In genomic region chr12:15811682-15812081, GRCm38 (mm10) we compare ENCODE assay signal across 7 mouse cellular contexts. TPM values are rescaled to one million over a fixed set of nuclear protein-coding genes. Genes with fewer than 3 reads are reported as not detected.
DNase-seq lines count a peak whose midpoint lies in the region; ATAC-seq and TF ChIP-seq lines count a peak whose summit lies in the region.

No protein-coding gene starts in this region.

- TF ChIP-seq POLR2A in MEL (IDR thresholded peaks at IDR 0.05; ENCODE audit: control insufficient read depth in 1 of 2, insufficient read depth in 1 of 2, low read depth in 1 of 2, low read length in 2 of 2, poor library complexity in 1 of 2): no peak
- no peak for TF ChIP-seq POLR2A in cortical plate, adult 2 months (IDR thresholded peaks at IDR 0.05; ENCODE audit: extremely low read depth, insufficient read depth, low read length)

- H3K4me2 ChIP-seq in heart, postnatal 0 days (ENCODE audit: low read depth, low read length): peak overlapping the region; percentile 77
- peak overlapping the region; percentile 68 for H3K4me2 ChIP-seq in neural tube, embryonic 11.5 days (ENCODE audit: low read depth)

- no peak overlapping the region; the same call in 1 of the 2 replicates for H3K9ac ChIP-seq in MEL (ENCODE audit: control insufficient read depth, low read depth, low read length, poor library complexity, severe bottlenecking)
- peak overlapping the region; percentile 95 for H3K9ac ChIP-seq in heart, postnatal 0 days (replicated peaks; ENCODE audit: low read depth, low read length)
- H3K9ac ChIP-seq in neural tube, embryonic 11.5 days (ENCODE audit: low read length): no peak overlapping the region

- WGBS in heart, postnatal 0 days: 14% methylated on average over 4 of the region's 4 CpGs
- 14% methylated on average over 4 of the region's 4 CpGs for WGBS in neural tube, embryonic 11.5 days

- peak; percentile 22 for DNase-seq in MEL (ENCODE audit: low read depth, low spot score)
- peak; percentile 54 for DNase-seq in heart, postnatal 0 days (ENCODE audit: low spot score)
- peak; percentile 50 to 55 for DNase-seq in kidney, postnatal 36 days
- DNase-seq in neural tube, embryonic 11.5 days (ENCODE audit: low spot score): peak; percentile 79
- DNase-seq in spleen, postnatal 4 days (ENCODE audit: low spot score in 2 of 2): no peak
- no peak for DNase-seq in cerebellum, postnatal 10 days

- no peaks in the 10 kb centered on the region for H3K27me3 ChIP-seq in MEL (ENCODE audit: control insufficient read depth in 1 of 2, insufficient read depth in 2 of 2, low read length in 2 of 2)
- no peaks in the 10 kb centered on the region for H3K27me3 ChIP-seq in heart, postnatal 0 days (ENCODE audit: control insufficient read depth, insufficient read depth, low read length)
- H3K27me3 ChIP-seq in neural tube, embryonic 11.5 days (ENCODE audit: control insufficient read depth, insufficient read depth, low read length): no peaks in the 10 kb centered on the region

- TF ChIP-seq RAD21 in MEL (IDR thresholded peaks at IDR 0.05; ENCODE audit: low read depth, low read length): no peak

- TF ChIP-seq CTCF in MEL (IDR thresholded peaks at IDR 0.05 in 2 of 3, conservative IDR thresholded peaks at IDR 0.05 in 1 of 3; ENCODE audit: control insufficient read depth in 1 of 3, insufficient read depth in 1 of 3, low read depth in 2 of 3, low read length in 3 of 3, poor library complexity in 1 of 3, severe bottlenecking in 1 of 3): no peak
- TF ChIP-seq CTCF in cortical plate, adult 2 months (IDR thresholded peaks at IDR 0.05; ENCODE audit: extremely low read depth, insufficient read depth, low read length): no peak
- TF ChIP-seq CTCF in heart, postnatal 0 days (IDR thresholded peaks at IDR 0.05; ENCODE audit: low read depth): no peak

- H3K36me3 ChIP-seq in MEL (ENCODE audit: control insufficient read depth in 1 of 2, insufficient read depth in 2 of 2, low read length in 2 of 2): peaks cover 11 to 12% of the 10 kb centered on the region in 2 experiments
- peaks cover 37% of the 10 kb centered on the region for H3K36me3 ChIP-seq in heart, postnatal 0 days (replicated peaks; ENCODE audit: control insufficient read depth, insufficient read depth, low read length)
- H3K36me3 ChIP-seq in neural tube, embryonic 11.5 days (ENCODE audit: control insufficient read depth, insufficient read depth, low read length): peaks cover 4% of the 10 kb centered on the region; the same call in 1 of the 2 replicates

- peaks cover 62% of the 10 kb centered on the region for H3K79me2 ChIP-seq in MEL (ENCODE audit: control insufficient read depth, insufficient read depth, low read length, poor library complexity)

- H3K4me1 ChIP-seq in MEL (ENCODE audit: control insufficient read depth in 1 of 2, insufficient read depth in 2 of 2, low read length in 2 of 2): peaks cover 0 to 12% of the 10 kb centered on the region in 2 experiments
- H3K4me1 ChIP-seq in cortical plate, adult 2 months (ENCODE audit: control insufficient read depth, insufficient read depth, low read length): peaks cover 13% of the 10 kb centered on the region
- peaks cover 42% of the 10 kb centered on the region for H3K4me1 ChIP-seq in heart, postnatal 0 days (ENCODE audit: control insufficient read depth, insufficient read depth)
- peaks cover 8% of the 10 kb centered on the region; the same call in 1 of the 2 replicates for H3K4me1 ChIP-seq in neural tube, embryonic 11.5 days (ENCODE audit: control insufficient read depth, insufficient read depth, low read length)

- no peak for TF ChIP-seq EP300 in MEL (IDR thresholded peaks at IDR 0.05; ENCODE audit: low read depth in 1 of 2, low read length in 2 of 2)
- TF ChIP-seq EP300 in heart, postnatal 0 days (IDR thresholded peaks at IDR 0.05; ENCODE audit: low read depth): no peak

- no peak overlapping the region for H3K27ac ChIP-seq in MEL (ENCODE audit: control insufficient read depth, low read depth, low read length)
- peak overlapping the region; percentile 89; the same call in 1 of the 2 replicates for H3K27ac ChIP-seq in cortical plate, adult 2 months (ENCODE audit: insufficient read depth, low read length)
- H3K27ac ChIP-seq in heart, postnatal 0 days (ENCODE audit: low read depth): peak overlapping the region; percentile 100
- H3K27ac ChIP-seq in neural tube, embryonic 11.5 days (ENCODE audit: low read depth, low read length): 0 out of 2 replicates have a peak overlapping the region, but pooled peaks have one; percentile 39

- ATAC-seq in heart, postnatal 0 days (ENCODE audit: insufficient read depth, low read depth): no peak
- ATAC-seq in neural tube, embryonic 11.5 days (ENCODE audit: insufficient read depth, low FRiP score, low TSS enrichment): peak; percentile 26

- H3K9me3 ChIP-seq in MEL (replicated peaks; ENCODE audit: insufficient read depth, low read length): no peaks in the 10 kb centered on the region
- no peaks in the 10 kb centered on the region for H3K9me3 ChIP-seq in heart, postnatal 0 days (replicated peaks; ENCODE audit: control insufficient read depth, low read length)
- H3K9me3 ChIP-seq in neural tube, embryonic 11.5 days (ENCODE audit: control insufficient read depth, low read length): no peaks in the 10 kb centered on the region

- H3K4me3 ChIP-seq in MEL (ENCODE audit: control insufficient read depth in 1 of 2, insufficient read depth in 1 of 2, low read depth in 2 of 2, low read length in 2 of 2): peak overlapping the region; percentile 45 to 97; a peak in 3 of 4 replicates
- peak overlapping the region; percentile 98 for H3K4me3 ChIP-seq in cortical plate, adult 2 months (ENCODE audit: insufficient read depth, low read length)
- peak overlapping the region; percentile 81 for H3K4me3 ChIP-seq in heart, postnatal 0 days (ENCODE audit: low read depth, low read length)
- H3K4me3 ChIP-seq in neural tube, embryonic 11.5 days (ENCODE audit: low read depth, low read length): peak overlapping the region; percentile 90

TF ChIP-seq in MEL, 35 proteins besides CTCF, POLR2A, EP300 and RAD21:
- TF ChIP-seq MAFK (IDR thresholded peaks at IDR 0.05; ENCODE audit: borderline replicate concordance, low read depth, low read length) (no peak), ZMIZ1 (IDR thresholded peaks at IDR 0.05; ENCODE audit: low read depth, low read length) (no peak), TCF12 (IDR thresholded peaks at IDR 0.05; ENCODE audit: low read depth, low read length) (no peak), SIN3A (IDR thresholded peaks at IDR 0.05; ENCODE audit: low read length) (peak; percentile 2; the same call in 1 of the 2 replicates)

RNA-seq across cellular contexts. Expression of gene Trib2, which starts 5.0 kb away (rescaled TPM):
- 42.1 and 53.8 TPM in 2 replicates for total RNA-seq in MEL (2012; rRNA removed)
- 10 to 100 TPM; 20.1 to 80.6 TPM for polyA plus RNA-seq in MEL (2012; ENCODE audit: insufficient read depth in 1 of 2, insufficient read length in 2 of 2, low read depth in 1 of 2, low replicate concordance in 2 of 2, missing spikeins in 1 of 2)
- polyA plus RNA-seq in cortical plate, adult 2 months (2012; rRNA removed): 24.6 and 27.4 TPM in 2 replicates
- total RNA-seq in heart, postnatal 0 days (2014; rRNA removed; ENCODE audit: low replicate concordance): 83.9 and 91.1 TPM in 2 replicates
- 55.0 and 57.1 TPM in 2 replicates for polyA plus RNA-seq in heart, postnatal 0 days (2015; fragmentation: Nextera tagmentation; extraction: Ambion mirVana)
- 79.8 and 80.4 TPM in 2 replicates for polyA plus RNA-seq in neural tube, embryonic 11.5 days (2014; fragmentation: Nextera tagmentation; extraction: Ambion mirVana)

Comparison
In these comparisons a context has a peak if more than half of its experiments do, and no peak if none do; other contexts are left out.
1. DNase-seq: peak in MEL (single experiment), heart, postnatal 0 days (single experiment), kidney, postnatal 36 days (2 of 2) and neural tube, embryonic 11.5 days (single experiment); none in spleen, postnatal 4 days (0 of 2) and cerebellum, postnatal 10 days (0 of 2).
2. Peak in every context shown above with its lines, with median percentiles within 50 percentile points of each other: H3K4me3 ChIP-seq.